Mouse (Mus musculus) myocyte (in vitro differentiated cells): ENCODE measurements at regions not wholly inside any gene's neighbourhood (a gene's known extent, or its start where the extent isn't known, plus 50 kb on each side); places are given as distances from the start of the nearest gene placed in this dataset.

Source experiments
- E2F4 ChIP-seq: IDR thresholded peaks from one replicate; pipeline ENCODE4 v1.6.1; 2011; ENCODE audit warnings: mild to moderate bottlenecking, control low read depth, moderate library complexity; ENCODE audit not compliant: insufficient read depth
- MAX ChIP-seq: IDR thresholded peaks from one replicate; pipeline ENCODE4 v1.6.1; 2011; ENCODE audit warnings: low read depth, mild to moderate bottlenecking, control low read depth
- MYOD1 ChIP-seq, 3 experiments: IDR thresholded peaks; one replicate each; pipeline ENCODE4 v1.6.1; 2011; ENCODE audit warnings: control low read depth in 2 of 3, low read depth in 2 of 3, mild to moderate bottlenecking in 2 of 3, moderate library complexity in 1 of 3; ENCODE audit not compliant: insufficient read length in 2 of 3, control insufficient read depth in 1 of 3
- MYOG ChIP-seq, 3 experiments: IDR thresholded peaks; one replicate each; pipeline ENCODE4 v1.6.1; 2011; ENCODE audit warnings: control low read depth in 2 of 3, low read depth in 2 of 3, mild to moderate bottlenecking in 2 of 3; ENCODE audit not compliant: insufficient read length in 2 of 3, control insufficient read depth in 1 of 3, insufficient read depth in 1 of 3
- POLR2A ChIP-seq: IDR thresholded peaks from one replicate; pipeline ENCODE4 v1.6.1; 2011; ENCODE audit warnings: low read depth, mild to moderate bottlenecking, control low read depth, moderate library complexity; ENCODE audit not compliant: insufficient read length
- POLR2AphosphoS2 ChIP-seq: IDR thresholded peaks from one replicate; pipeline ENCODE4 v1.6.1; 2011; ENCODE audit warnings: low read depth, control low read depth; ENCODE audit not compliant: insufficient read length
- SRF ChIP-seq: IDR thresholded peaks from one replicate; pipeline ENCODE4 v1.6.1; 2011; ENCODE audit warnings: low read depth; ENCODE audit not compliant: control insufficient read depth, insufficient read length
- TCF12 ChIP-seq: IDR thresholded peaks from one replicate; pipeline ENCODE4 v1.6.1; 2011; ENCODE audit warnings: mild to moderate bottlenecking, control low read depth; ENCODE audit not compliant: poor library complexity, insufficient read depth, severe bottlenecking
- USF1 ChIP-seq: IDR thresholded peaks from one replicate; pipeline ENCODE4 v1.6.1; 2011; ENCODE audit warnings: low read depth, mild to moderate bottlenecking, control low read depth, moderate library complexity

DNA sequence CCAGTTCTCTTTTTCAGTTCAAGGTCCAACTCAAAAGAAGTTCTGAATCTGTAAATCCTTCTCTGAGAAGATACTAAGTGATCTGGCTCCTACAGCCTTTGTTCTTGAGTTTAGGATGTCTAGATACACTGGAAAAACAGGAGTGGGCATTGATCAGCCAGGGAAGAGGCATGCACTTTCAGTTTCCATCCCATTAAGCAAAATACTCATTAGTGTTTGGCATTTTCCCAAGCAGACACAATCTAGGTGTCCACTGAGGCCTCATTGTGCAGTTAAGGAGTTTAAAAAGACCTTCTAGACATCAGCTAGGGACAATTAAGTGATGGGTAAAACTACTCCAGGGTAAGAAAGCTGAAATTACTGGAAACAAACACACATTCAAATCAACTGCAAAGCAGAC, 74.3 kb upstream of the Zfp770 start:
- no peak for TF ChIP-seq POLR2AphosphoS2
- TF ChIP-seq POLR2A: no peak
- no peak for TF ChIP-seq USF1
- no peak for TF ChIP-seq E2F4
- TF ChIP-seq TCF12: no peak
- no peak for TF ChIP-seq SRF
- no peak for TF ChIP-seq MAX
- TF ChIP-seq MYOD1 (IDR thresholded peaks at IDR 0.05; ENCODE audit: control insufficient read depth in 1 of 3, insufficient read length in 2 of 3, low read depth in 2 of 3): no peak
- no peak for TF ChIP-seq MYOG (IDR thresholded peaks at IDR 0.05; ENCODE audit: control insufficient read depth in 1 of 3, insufficient read depth in 1 of 3, insufficient read length in 2 of 3, low read depth in 2 of 3)
